Mouse (Mus musculus) limb, embryonic 10.5 days (tissue): ENCODE data around the gene Kif11. TPM values are rescaled to one million over a fixed set of nuclear protein-coding genes. Genes with fewer than 3 reads are reported as not detected.

Experiments used
- DNase-seq: peaks from one replicate; pipeline ENCODE4 v3.0.0-alpha.2; 2017; ENCODE audit warnings: low spot score
- H3K27ac ChIP-seq: fragments of 300-500 bp; sonication (generic); 2 replicates; pipeline ENCODE4 v1.5.1; 2016; ENCODE audit warnings: mild to moderate bottlenecking
- H3K27me3 ChIP-seq: fragments of 300-500 bp; sonication (generic); 2 replicates; pipeline ENCODE4 v1.6.1; 2016; ENCODE audit warnings: low read depth, mild to moderate bottlenecking; ENCODE audit not compliant: poor library complexity, severe bottlenecking
- H3K36me3 ChIP-seq: fragments of 300-500 bp; sonication (generic); 2 replicates; pipeline ENCODE4 v1.6.1; 2016; ENCODE audit warnings: mild to moderate bottlenecking, moderate library complexity
- H3K4me1 ChIP-seq: fragments of 300-500 bp; sonication (generic); 2 replicates; pipeline ENCODE4 v1.6.1; 2016
- H3K4me3 ChIP-seq: fragments of 300-500 bp; sonication (generic); 2 replicates; pipeline ENCODE4 v1.5.1; 2016; ENCODE audit warnings: mild to moderate bottlenecking, moderate library complexity
- H3K9me3 ChIP-seq: fragments of 300-500 bp; sonication (generic); replicated peaks from 2 replicates; pipeline ENCODE4 v1.6.1; 2016; ENCODE audit warnings: mild to moderate bottlenecking
- WGBS: fragments of 180-500 bp; shearing (Covaris S2); methylation state at CpG from one replicate; pipeline ENCODE4 v1.1.7; 2016; 5-methylcytosine and 5-hydroxymethylcytosine counted together
- polyA plus RNA-seq: library from polyadenylated mRNA; unstranded; fragments of >200 nt; fragmentation: Nextera tagmentation; extraction: Ambion mirVana; gene quantifications from 2 replicates; pipeline ENCODE4 v1.2.1, GENCODE M21; 2016

Gene Kif11
- polyA plus RNA-seq, 1 experiment from 2014 or later, result 88.0 TPM

GRCm38 (mm10) chr19:37437289-37437606, 61.0 kb downstream of the Kif11 start:
- Histone ChIP-seq H3K27ac (no peak overlapping the region), H3K4me1 (peaks cover 39% of the 10 kb centered on the region), H3K36me3 (no peaks in the 10 kb centered on the region), H3K9me3 (no peaks in the 10 kb centered on the region), H3K27me3 (peaks cover 94% of the 10 kb centered on the region), H3K4me3 (no peak overlapping the region)
- DNase-seq, result no peak
- WGBS, result 3% methylated on average over 14 of the region's 14 CpGs

DNA sequence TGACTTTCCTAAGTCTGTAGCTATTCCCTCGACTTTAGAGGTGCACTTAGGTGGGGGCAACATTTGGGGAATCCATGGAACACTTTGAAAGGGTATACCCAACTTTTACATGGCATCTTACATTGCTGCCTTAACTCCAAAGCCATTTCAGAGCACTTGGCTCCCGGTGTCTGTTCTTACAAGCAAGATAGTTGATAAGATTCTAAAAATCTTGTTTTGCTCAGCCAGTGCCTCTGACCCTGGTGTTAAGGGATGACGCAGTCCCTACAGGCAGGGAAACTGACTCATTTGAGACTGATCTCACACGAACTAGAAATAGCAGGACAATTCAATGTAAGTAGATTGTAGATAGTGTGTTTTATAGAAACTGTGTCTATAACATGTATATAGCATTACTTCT, 64.0 kb downstream of the Kif11 start:
- Histone ChIP-seq H3K27ac (no peak overlapping the region), H3K9me3 (no peaks in the 10 kb centered on the region), H3K27me3 (peaks cover 65% of the 10 kb centered on the region), H3K4me1 (peaks cover 17% of the 10 kb centered on the region), H3K4me3 (no peak overlapping the region), H3K36me3 (no peaks in the 10 kb centered on the region)
- DNase-seq, result no peak
- WGBS, result 82% methylated on average over 4 of the region's 4 CpGs

GRCm38 (mm10) chr19:37440708-37441475, 64.7 kb downstream of the Kif11 start:
- H3K27ac ChIP-seq, result no peak overlapping the region
- WGBS, result 70% methylated on average over 16 of the region's 16 CpGs
- H3K4me3 ChIP-seq, result no peak overlapping the region
- DNase-seq, result no peak
- H3K9me3 ChIP-seq, result no peaks in the 10 kb centered on the region
- peaks cover 57% of the 10 kb centered on the region for H3K27me3 ChIP-seq
- H3K4me1 ChIP-seq, result peaks cover 15% of the 10 kb centered on the region
- H3K36me3 ChIP-seq, result no peaks in the 10 kb centered on the region

- H3K9me3 ChIP-seq, result no peaks in the 10 kb centered on the region
- no peak overlapping the region for H3K4me3 ChIP-seq
- no peaks in the 10 kb centered on the region for H3K36me3 ChIP-seq
- no peak for DNase-seq
- peaks cover 5% of the 10 kb centered on the region for H3K4me1 ChIP-seq
- peaks cover 39% of the 10 kb centered on the region for H3K27me3 ChIP-seq
- H3K27ac ChIP-seq, result no peak overlapping the region
- 85% methylated on average over 10 of the region's 10 CpGs for WGBS
These were observed 66.5 kb downstream of the Kif11 start for GRCm38 (mm10) chr19:37442524-37443286.

DNA sequence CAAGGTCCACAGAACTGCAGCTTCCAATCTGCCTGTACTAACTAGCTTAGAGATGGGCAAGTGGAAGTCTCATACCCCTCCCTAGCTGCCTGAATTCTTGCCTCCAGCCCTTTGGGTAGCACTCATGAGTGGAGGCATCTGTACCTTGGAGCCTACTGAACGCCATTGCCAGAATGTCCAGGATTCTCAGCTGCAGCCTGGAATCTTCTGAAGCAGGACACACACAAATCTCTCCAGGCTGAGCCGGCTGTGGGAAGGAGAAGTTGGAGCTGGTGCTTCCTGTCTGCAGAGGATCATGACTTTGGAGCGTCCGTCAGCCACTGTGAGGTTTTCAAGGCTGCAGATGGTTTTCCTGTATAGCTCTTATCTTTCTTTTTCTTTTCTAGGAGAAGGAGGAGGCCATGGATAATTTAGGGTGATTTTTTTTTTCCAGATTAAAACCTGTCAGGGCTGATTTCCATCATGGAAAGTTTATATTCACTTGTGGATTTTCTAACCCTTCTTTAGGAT, 67.5 kb downstream of the Kif11 start:
- H3K36me3 ChIP-seq, result no peaks in the 10 kb centered on the region
- no peaks in the 10 kb centered on the region for H3K9me3 ChIP-seq
- no peak overlapping the region for H3K27ac ChIP-seq
- peaks cover 8% of the 10 kb centered on the region for H3K4me1 ChIP-seq
- peaks cover 29% of the 10 kb centered on the region for H3K27me3 ChIP-seq
- no peak for DNase-seq
- 74% methylated on average over 4 of the region's 4 CpGs for WGBS
- no peak overlapping the region for H3K4me3 ChIP-seq

GRCm38 (mm10) chr19:37448212-37448611, 72.0 kb downstream of the Kif11 start:
- Histone ChIP-seq H3K27ac (no peak overlapping the region), H3K4me1 (peaks cover 3% of the 10 kb centered on the region; the same call in 1 of the 2 replicates), H3K36me3 (no peaks in the 10 kb centered on the region), H3K9me3 (no peaks in the 10 kb centered on the region), H3K4me3 (no peak overlapping the region), H3K27me3 (no peaks in the 10 kb centered on the region)
- DNase-seq, result no peak
- 69% methylated on average over 5 of the region's 5 CpGs for WGBS

GRCm38 (mm10) chr19:37449246-37449645, 73.0 kb downstream of the Kif11 start:
- Histone ChIP-seq H3K9me3 (no peaks in the 10 kb centered on the region), H3K27ac (no peak overlapping the region), H3K4me1 (peaks cover 3% of the 10 kb centered on the region; the same call in 1 of the 2 replicates), H3K36me3 (no peaks in the 10 kb centered on the region), H3K4me3 (no peak overlapping the region), H3K27me3 (no peaks in the 10 kb centered on the region)
- WGBS, result 92% methylated on average over 3 of the region's 3 CpGs
- DNase-seq, result no peak

DNA sequence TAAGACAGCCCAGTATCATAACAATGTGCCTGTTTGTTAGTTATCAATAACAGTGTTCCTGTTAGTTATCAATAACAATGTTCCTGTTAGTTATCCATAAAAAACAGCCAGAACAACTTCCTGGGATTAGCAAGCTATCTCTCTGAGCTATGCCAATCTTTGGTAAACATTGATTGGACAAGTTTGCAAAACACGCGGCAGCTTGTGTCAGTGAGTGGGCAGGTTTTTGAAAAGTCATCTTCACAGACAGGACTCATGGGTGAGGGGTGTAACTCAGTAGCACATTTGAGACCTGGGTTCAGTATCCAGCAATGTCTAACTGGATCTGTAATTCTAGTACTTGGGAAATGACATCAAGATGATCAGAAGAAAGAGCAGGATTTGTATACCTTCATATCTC, 79.3 kb downstream of the Kif11 start:
- Histone ChIP-seq H3K9me3 (no peaks in the 10 kb centered on the region), H3K27ac (no peak overlapping the region), H3K4me1 (no peaks in the 10 kb centered on the region), H3K36me3 (no peaks in the 10 kb centered on the region), H3K27me3 (no peaks in the 10 kb centered on the region), H3K4me3 (no peak overlapping the region)
- 97% methylated on average over 2 of the region's 2 CpGs for WGBS
- DNase-seq, result no peak

- Histone ChIP-seq H3K9me3 (no peaks in the 10 kb centered on the region), H3K27me3 (no peaks in the 10 kb centered on the region), H3K4me1 (no peaks in the 10 kb centered on the region), H3K27ac (no peak overlapping the region), H3K4me3 (no peak overlapping the region), H3K36me3 (no peaks in the 10 kb centered on the region)
- WGBS, result 92% methylated on average over 1 of the region's 1 CpGs
- no peak for DNase-seq
These were observed 79.8 kb downstream of the Kif11 start for GRCm38 (mm10) chr19:37455961-37456360.

DNA sequence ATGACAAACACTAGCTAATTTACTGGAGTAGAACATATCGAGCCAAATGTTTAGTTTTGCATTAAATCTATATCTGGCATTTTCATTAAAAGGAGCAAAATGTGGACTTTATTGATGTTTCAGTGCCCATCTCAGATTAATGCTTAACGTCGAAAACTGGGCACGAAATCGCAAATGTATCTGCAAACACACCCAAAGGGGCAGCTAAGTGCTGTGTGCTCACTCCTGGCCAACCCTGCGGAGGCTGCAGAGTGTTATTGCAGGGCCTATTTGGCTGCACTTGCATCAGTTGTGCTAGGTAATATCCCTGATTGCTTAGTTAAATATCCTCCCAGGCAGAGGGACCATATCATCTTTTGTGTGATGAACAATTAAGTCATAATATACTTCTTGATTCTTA, 81.8 kb downstream of the Kif11 start:
- no peaks in the 10 kb centered on the region for H3K27me3 ChIP-seq
- no peaks in the 10 kb centered on the region for H3K36me3 ChIP-seq
- H3K4me1 ChIP-seq, result no peaks in the 10 kb centered on the region
- DNase-seq, result no peak
- no peak overlapping the region for H3K4me3 ChIP-seq
- H3K27ac ChIP-seq, result no peak overlapping the region
- H3K9me3 ChIP-seq, result no peaks in the 10 kb centered on the region
- WGBS, result 82% methylated on average over 6 of the region's 6 CpGs

GRCm38 (mm10) chr19:37466403-37466802, 90.2 kb downstream of the Kif11 start:
- DNase-seq, result no peak
- Histone ChIP-seq H3K36me3 (no peaks in the 10 kb centered on the region), H3K4me1 (peaks cover 4% of the 10 kb centered on the region; the same call in 1 of the 2 replicates), H3K4me3 (no peak overlapping the region), H3K27me3 (no peaks in the 10 kb centered on the region), H3K9me3 (no peaks in the 10 kb centered on the region), H3K27ac (no peak overlapping the region)
- whole genome bisulfite sequencing, result 83% methylated on average over 3 of the region's 3 CpGs

DNA sequence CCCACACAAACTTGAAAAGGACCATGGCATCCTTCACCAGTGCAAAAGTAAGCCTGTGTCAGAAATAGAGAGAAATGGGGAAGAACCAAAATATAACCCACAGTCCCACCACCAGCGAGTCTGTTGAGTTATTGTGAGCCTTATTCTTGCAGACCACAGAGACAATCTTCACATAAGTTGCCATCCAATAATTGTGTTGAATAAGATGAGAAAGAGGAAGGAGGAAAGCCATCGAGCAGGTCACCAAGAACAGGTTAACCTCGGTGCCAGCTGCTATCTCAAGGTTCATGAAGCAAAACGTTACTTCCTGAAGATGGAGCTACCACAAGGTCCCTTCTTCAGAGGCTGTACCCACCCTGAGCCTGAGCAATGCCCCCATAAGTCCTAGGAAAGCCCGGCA, 90.8 kb downstream of the Kif11 start:
- WGBS, result 91% methylated on average over 5 of the region's 5 CpGs
- no peak overlapping the region for H3K4me3 ChIP-seq
- no peak overlapping the region for H3K27ac ChIP-seq

DNA sequence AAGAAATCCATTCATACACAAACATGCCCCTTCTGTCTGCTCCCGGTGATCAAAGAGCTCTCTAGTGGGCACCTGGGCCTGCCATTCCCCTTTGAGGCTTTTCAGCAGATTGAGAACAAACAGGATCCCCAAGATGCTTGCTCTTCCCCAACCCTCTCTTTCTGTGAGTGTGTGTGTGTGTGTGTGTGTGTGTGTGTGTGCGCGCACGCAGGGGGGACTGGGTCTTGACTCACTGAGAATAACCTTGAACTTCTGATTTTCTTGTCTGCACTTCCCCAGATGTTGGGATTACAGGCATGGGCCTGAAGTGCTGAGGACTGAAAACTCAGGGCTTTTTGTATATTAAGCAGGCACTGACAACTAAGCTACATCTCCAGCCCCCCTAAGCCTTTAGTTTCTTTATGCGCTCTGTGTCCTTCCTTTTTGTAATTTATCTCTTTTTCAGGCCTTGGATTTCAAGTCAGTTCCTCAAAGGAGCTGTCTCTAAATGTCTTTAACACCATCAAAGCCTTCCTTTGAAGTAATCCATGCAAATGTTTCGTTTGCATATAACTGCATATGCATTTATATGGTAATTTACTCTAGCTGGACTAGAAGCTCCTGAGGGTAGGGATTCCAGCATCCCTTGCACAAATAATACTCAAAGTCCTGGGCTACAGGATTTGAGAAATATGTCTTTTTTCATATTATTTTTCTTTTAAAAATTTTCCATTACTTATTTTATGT, 92.8 kb downstream of the Kif11 start:
- H3K27me3 ChIP-seq, result no peaks in the 10 kb centered on the region
- DNase-seq, result no peak
- no peaks in the 10 kb centered on the region for H3K9me3 ChIP-seq
- H3K36me3 ChIP-seq, result no peaks in the 10 kb centered on the region
- no peak overlapping the region for H3K4me3 ChIP-seq
- 70% methylated on average over 6 of the region's 6 CpGs for WGBS
- H3K4me1 ChIP-seq, result peaks cover 4% of the 10 kb centered on the region; the same call in 1 of the 2 replicates
- H3K27ac ChIP-seq, result no peak overlapping the region

More for the DNA sequence above, 90.8 kb downstream of the Kif11 start:
- no peaks in the 10 kb centered on the region for H3K27me3 ChIP-seq
- no peak for DNase-seq
- H3K36me3 ChIP-seq, result no peaks in the 10 kb centered on the region
- peaks cover 4% of the 10 kb centered on the region; the same call in 1 of the 2 replicates for H3K4me1 ChIP-seq
- H3K9me3 ChIP-seq, result no peaks in the 10 kb centered on the region
